Mouse (Mus musculus): ENCODE data around the gene Foxf1. TPM values are rescaled to one million over a fixed set of nuclear protein-coding genes. Genes with fewer than 3 reads are reported as not detected.

Foxf1 gene
- polyA plus RNA-seq, 1 experiment from 2014 or later: 1.0 TPM

- H3K4me2 ChIP-seq: peak overlapping the region; percentile 59
- peak overlapping the region; percentile 32 for H3K4me3 ChIP-seq
- H3K4me1 ChIP-seq: peaks cover 26% of the 10 kb centered on the region
- peaks cover 96% of the 10 kb centered on the region for H3K27me3 ChIP-seq (replicated peaks)
- H3K9me3 ChIP-seq: no peaks in the 10 kb centered on the region
- H3K36me3 ChIP-seq (replicated peaks): no peaks in the 10 kb centered on the region
- H3K9ac ChIP-seq: no peak overlapping the region
- H3K27ac ChIP-seq: no peak overlapping the region
- no peak for ATAC-seq (replicated peaks)
- 1% methylated on average over 30 of the region's 30 CpGs for WGBS
Observed at GRCm38 (mm10) chr8:121085011-121085410, 825 bp downstream of the Foxf1 start.

GRCm38 (mm10) chr8:121085561-121085960, 1.4 kb downstream of the Foxf1 start:
- H3K4me1 ChIP-seq: peaks cover 26% of the 10 kb centered on the region
- H3K9me3 ChIP-seq: no peaks in the 10 kb centered on the region
- H3K4me3 ChIP-seq: no peak overlapping the region

GRCm38 (mm10) chr8:121086004-121086900, 2.1 kb downstream of the Foxf1 start:
- Histone ChIP-seq H3K36me3 (replicated peaks) (no peaks in the 10 kb centered on the region), H3K9ac (no peak overlapping the region), H3K27ac (no peak overlapping the region), H3K4me2 (no peak overlapping the region), H3K9me3 (no peaks in the 10 kb centered on the region), H3K27me3 (replicated peaks) (peaks cover 96% of the 10 kb centered on the region), H3K4me3 (no peak overlapping the region), H3K4me1 (peaks cover 26% of the 10 kb centered on the region)
- WGBS: 8% methylated on average over 19 of the region's 19 CpGs
- ATAC-seq (replicated peaks): no peak

More at GRCm38 (mm10) chr8:121085561-121085960, 1.4 kb downstream of the Foxf1 start:
- 30% methylated on average over 3 of the region's 3 CpGs for WGBS
- 0 out of 2 replicates have a peak overlapping the region, but pooled peaks have one; percentile 59 for H3K4me2 ChIP-seq
- no peak overlapping the region for H3K27ac ChIP-seq
- no peaks in the 10 kb centered on the region for H3K36me3 ChIP-seq (replicated peaks)
- H3K9ac ChIP-seq: no peak overlapping the region
- H3K27me3 ChIP-seq (replicated peaks): peaks cover 96% of the 10 kb centered on the region
- no peak for ATAC-seq (replicated peaks)

GRCm38 (mm10) chr8:121088281-121088680, 4.1 kb downstream of the Foxf1 start:
- no peak overlapping the region for H3K9ac ChIP-seq
- ATAC-seq (replicated peaks): no peak
- H3K4me2 ChIP-seq: no peak overlapping the region
- H3K9me3 ChIP-seq: no peaks in the 10 kb centered on the region
- H3K27me3 ChIP-seq (replicated peaks): peaks cover 96% of the 10 kb centered on the region
- no peak overlapping the region for H3K4me3 ChIP-seq
- no peaks in the 10 kb centered on the region for H3K36me3 ChIP-seq (replicated peaks)
- H3K27ac ChIP-seq: no peak overlapping the region
- 3% methylated on average over 8 of the region's 8 CpGs for WGBS
- H3K4me1 ChIP-seq: peaks cover 19% of the 10 kb centered on the region

GRCm38 (mm10) chr8:121088871-121089630, 4.9 kb downstream of the Foxf1 start:
- H3K4me3 ChIP-seq: no peak overlapping the region
- H3K9me3 ChIP-seq: no peaks in the 10 kb centered on the region
- no peaks in the 10 kb centered on the region for H3K36me3 ChIP-seq (replicated peaks)
- H3K4me1 ChIP-seq: peaks cover 11% of the 10 kb centered on the region
- H3K9ac ChIP-seq: no peak overlapping the region
- under 1% methylated on average over 40 of the region's 40 CpGs for WGBS
- peaks cover 96% of the 10 kb centered on the region for H3K27me3 ChIP-seq (replicated peaks)
- H3K4me2 ChIP-seq: no peak overlapping the region
- ATAC-seq (replicated peaks): no peak
- H3K27ac ChIP-seq: no peak overlapping the region

GRCm38 (mm10) chr8:121089631-121090380, 5.6 kb downstream of the Foxf1 start:
- H3K4me3 ChIP-seq: no peak overlapping the region
- peaks cover 4% of the 10 kb centered on the region for H3K4me1 ChIP-seq
- no peak for ATAC-seq (replicated peaks)
- H3K4me2 ChIP-seq: no peak overlapping the region
- no peak overlapping the region for H3K27ac ChIP-seq
- peaks cover 88% of the 10 kb centered on the region for H3K27me3 ChIP-seq (replicated peaks)
- H3K9ac ChIP-seq: no peak overlapping the region
- H3K36me3 ChIP-seq (replicated peaks): no peaks in the 10 kb centered on the region
- WGBS: 3% methylated on average over 32 of the region's 32 CpGs
- no peaks in the 10 kb centered on the region for H3K9me3 ChIP-seq

GRCm38 (mm10) chr8:121090716-121091115, 6.5 kb downstream of the Foxf1 start:
- Histone ChIP-seq H3K27ac (no peak overlapping the region), H3K27me3 (replicated peaks) (peaks cover 79% of the 10 kb centered on the region), H3K9me3 (no peaks in the 10 kb centered on the region), H3K36me3 (replicated peaks) (no peaks in the 10 kb centered on the region), H3K4me2 (no peak overlapping the region), H3K4me3 (no peak overlapping the region), H3K9ac (no peak overlapping the region), H3K4me1 (no peaks in the 10 kb centered on the region; the same call in 1 of the 2 replicates)
- no peak for ATAC-seq (replicated peaks)
- 0% methylated on average over 1 of the region's 1 CpGs for WGBS

GRCm38 (mm10) chr8:121092141-121092540, 8.0 kb downstream of the Foxf1 start:
- Histone ChIP-seq H3K4me3 (no peak overlapping the region), H3K9me3 (no peaks in the 10 kb centered on the region), H3K27ac (no peak overlapping the region), H3K36me3 (replicated peaks) (peaks cover 3% of the 10 kb centered on the region; the same call in 1 of the 2 replicates), H3K4me2 (no peak overlapping the region), H3K4me1 (no peaks in the 10 kb centered on the region; the same call in 1 of the 2 replicates), H3K27me3 (replicated peaks) (peaks cover 66% of the 10 kb centered on the region), H3K9ac (no peak overlapping the region)
- WGBS: 31% methylated on average over 6 of the region's 6 CpGs
- peak; percentile 35 for ATAC-seq (replicated peaks)

- WGBS: 4% methylated on average over 16 of the region's 16 CpGs
- no peak overlapping the region for H3K4me2 ChIP-seq
- peaks cover 61% of the 10 kb centered on the region for H3K27me3 ChIP-seq (replicated peaks)
- no peak overlapping the region for H3K27ac ChIP-seq
- H3K9ac ChIP-seq: no peak overlapping the region
- H3K4me1 ChIP-seq: no peaks in the 10 kb centered on the region; the same call in 1 of the 2 replicates
- peaks cover 5% of the 10 kb centered on the region; the same call in 1 of the 2 replicates for H3K36me3 ChIP-seq (replicated peaks)
- H3K4me3 ChIP-seq: no peak overlapping the region
- no peaks in the 10 kb centered on the region for H3K9me3 ChIP-seq
- peak; percentile 72 for ATAC-seq (replicated peaks)
Observed at GRCm38 (mm10) chr8:121092627-121093026, 8.4 kb downstream of the Foxf1 start.

GRCm38 (mm10) chr8:121093496-121093895, 9.3 kb downstream of the Foxf1 start:
- H3K4me1 ChIP-seq: no peaks in the 10 kb centered on the region; the same call in 1 of the 2 replicates
- H3K9me3 ChIP-seq: no peaks in the 10 kb centered on the region
- no peak overlapping the region for H3K4me3 ChIP-seq
- H3K4me2 ChIP-seq: no peak overlapping the region
- ATAC-seq (replicated peaks): no peak
- WGBS: 64% methylated on average over 6 of the region's 6 CpGs
- no peak overlapping the region for H3K27ac ChIP-seq
- H3K9ac ChIP-seq: no peak overlapping the region
- peaks cover 55% of the 10 kb centered on the region for H3K27me3 ChIP-seq (replicated peaks)
- peaks cover 5% of the 10 kb centered on the region; the same call in 1 of the 2 replicates for H3K36me3 ChIP-seq (replicated peaks)

- no peaks in the 10 kb centered on the region for H3K27me3 ChIP-seq (replicated peaks)
- ATAC-seq (replicated peaks): no peak
- no peak overlapping the region for H3K4me3 ChIP-seq
- H3K9ac ChIP-seq: no peak overlapping the region
- H3K36me3 ChIP-seq (replicated peaks): peaks cover 19% of the 10 kb centered on the region; the same call in 1 of the 2 replicates
- no peak overlapping the region for H3K4me2 ChIP-seq
- no peaks in the 10 kb centered on the region for H3K9me3 ChIP-seq
- no peak overlapping the region for H3K27ac ChIP-seq
- WGBS: 52% methylated on average over 17 of the region's 17 CpGs
- peaks cover 15% of the 10 kb centered on the region for H3K4me1 ChIP-seq
Observed at GRCm38 (mm10) chr8:121104049-121104818, 20.0 kb downstream of the Foxf1 start.
